Mouse (Mus musculus) CH12.LX (cell line): Measurements from ENCODE around the gene Afg1l. TPM values are rescaled to one million over a fixed set of nuclear protein-coding genes. Genes with fewer than 3 reads are reported as not detected.

Source experiments
- DNase-seq: peaks from one replicate; pipeline ENCODE4 v3.0.0-alpha.2; 2013; ENCODE audit errors: extremely low read depth
- H3K27ac ChIP-seq: 2 replicates; pipeline ENCODE4 v1.5.1; 2012; ENCODE audit warnings: low read depth, mild to moderate bottlenecking, control low read depth, moderate library complexity; ENCODE audit not compliant: insufficient read depth
- H3K27me3 ChIP-seq: replicated peaks from 2 replicates; pipeline ENCODE3; 2012; ENCODE audit warnings: inconsistent platforms
- H3K36me3 ChIP-seq, 2 experiments: replicated peaks in 1 of 2; 2 replicates each; pipeline versions ENCODE3 to v1.6.1; 2012; ENCODE audit warnings: inconsistent platforms in 1 of 2, low read length in 1 of 2, mild to moderate bottlenecking in 1 of 2, mixed read lengths in 1 of 2, moderate library complexity in 1 of 2; ENCODE audit not compliant: control insufficient read depth in 1 of 2, insufficient read depth in 1 of 2
- H3K4me1 ChIP-seq, 2 experiments: 2 replicates each; pipeline ENCODE4 v1.6.1; 2012; ENCODE audit warnings: inconsistent platforms in 1 of 2, moderate library complexity in 1 of 2; ENCODE audit not compliant: insufficient read depth in 2 of 2, control insufficient read depth in 1 of 2
- H3K4me2 ChIP-seq: 2 replicates; pipeline ENCODE4 v1.6.1; 2012; ENCODE audit warnings: low read depth, mild to moderate bottlenecking, control low read depth; ENCODE audit not compliant: poor library complexity, insufficient read depth, severe bottlenecking
- H3K4me3 ChIP-seq, 3 experiments: fragments of 150-350 bp in 1 of 3; sonication (generic) in 1 of 3; replicated peaks in 1 of 3; 2 replicates each; pipeline versions ENCODE3 to v1.5.1; 2011 to 2012; ENCODE audit warnings: low read depth in 2 of 3, low read length in 2 of 3, mild to moderate bottlenecking in 2 of 3, moderate library complexity in 2 of 3, control low read depth in 1 of 3, improper control_type of control experiment in 1 of 3, inconsistent platforms in 1 of 3, mixed read lengths in 1 of 3; ENCODE audit not compliant: poor library complexity in 1 of 3
- H3K79me2 ChIP-seq: replicated peaks from 2 replicates; pipeline ENCODE4 v1.6.1; 2012; ENCODE audit warnings: mild to moderate bottlenecking, moderate library complexity; ENCODE audit not compliant: control insufficient read depth, poor library complexity, insufficient read depth, severe bottlenecking; ENCODE audit errors: extremely low read depth
- H3K9ac ChIP-seq: 2 replicates; pipeline ENCODE4 v1.6.1; 2012; ENCODE audit warnings: low read depth, mild to moderate bottlenecking, control low read depth, moderate library complexity; ENCODE audit not compliant: insufficient read depth
- H3K9me3 ChIP-seq: replicated peaks from 2 replicates; pipeline ENCODE3; 2012; ENCODE audit warnings: low read length, inconsistent platforms, mixed read lengths
- CHD1 ChIP-seq: IDR thresholded peaks from 2 replicates; pipeline ENCODE4 v1.6.1; 2012; ENCODE audit warnings: low read depth, low read length, improper control_type of control experiment, inconsistent platforms
- EP300 ChIP-seq: IDR thresholded peaks from 2 replicates; pipeline ENCODE4 v1.6.1; 2011; ENCODE audit warnings: low read length, improper control_type of control experiment
- ETS1 ChIP-seq: conservative IDR thresholded peaks from 2 replicates; pipeline ENCODE4 v1.6.1; 2012; ENCODE audit warnings: low read depth, mild to moderate bottlenecking, inconsistent platforms, low read length, improper control_type of control experiment, moderate library complexity
- HCFC1 ChIP-seq: IDR thresholded peaks from 2 replicates; pipeline ENCODE4 v1.6.1; 2012; ENCODE audit warnings: low read depth, mild to moderate bottlenecking, inconsistent platforms, low read length, improper control_type of control experiment
- IRF4 ChIP-seq: IDR thresholded peaks from 2 replicates; pipeline ENCODE4 v1.6.1; 2014; ENCODE audit warnings: low read depth, mild to moderate bottlenecking, inconsistent platforms, low read length, improper control_type of control experiment
- JUN ChIP-seq: IDR thresholded peaks from 2 replicates; pipeline ENCODE4 v1.6.1; 2011; ENCODE audit warnings: low read depth, mild to moderate bottlenecking, low read length, improper control_type of control experiment, moderate library complexity; ENCODE audit not compliant: insufficient read depth
- JUND ChIP-seq: conservative IDR thresholded peaks from 2 replicates; pipeline ENCODE4 v1.6.1; 2011; ENCODE audit warnings: low read depth, low read length, improper control_type of control experiment
- MAFK ChIP-seq: IDR thresholded peaks from 2 replicates; pipeline ENCODE4 v1.6.1; 2011; ENCODE audit warnings: low read length, improper control_type of control experiment; ENCODE audit not compliant: insufficient replicate concordance
- MAX ChIP-seq: IDR thresholded peaks from 2 replicates; pipeline ENCODE4 v1.6.1; 2011; ENCODE audit warnings: low read length, improper control_type of control experiment
- MXI1 ChIP-seq: IDR thresholded peaks from 2 replicates; pipeline ENCODE4 v1.6.1; 2011; ENCODE audit warnings: mild to moderate bottlenecking, low read depth, low read length, improper control_type of control experiment
- MYC ChIP-seq: IDR thresholded peaks from 2 replicates; pipeline ENCODE4 v1.6.1; 2011; ENCODE audit warnings: low read depth, mild to moderate bottlenecking, improper control_type of control experiment, low read length
- NRF1 ChIP-seq: IDR thresholded peaks from 2 replicates; pipeline ENCODE4 v1.6.1; 2014; ENCODE audit warnings: low read depth, mild to moderate bottlenecking, inconsistent platforms, low read length, improper control_type of control experiment, moderate library complexity
- PAX5 ChIP-seq: IDR thresholded peaks from 2 replicates; pipeline ENCODE4 v1.6.1; 2012; ENCODE audit warnings: low read length, inconsistent platforms, mixed read lengths
- POLR2A ChIP-seq: IDR thresholded peaks from 2 replicates; pipeline ENCODE4 v1.6.1; 2011; ENCODE audit warnings: low read depth, mild to moderate bottlenecking, improper control_type of control experiment, low read length
- POLR2AphosphoS2 ChIP-seq: IDR thresholded peaks from 2 replicates; pipeline ENCODE4 v1.6.1; 2011; ENCODE audit warnings: low read depth, low read length, improper control_type of control experiment
- SMC3 ChIP-seq: IDR thresholded peaks from 2 replicates; pipeline ENCODE4 v1.6.1; 2011; ENCODE audit warnings: low read depth, low read length, improper control_type of control experiment
- TBP ChIP-seq: conservative IDR thresholded peaks from 2 replicates; pipeline ENCODE4 v1.6.1; 2011; ENCODE audit warnings: low read depth, low read length, improper control_type of control experiment
- TCF12 ChIP-seq: IDR thresholded peaks from 2 replicates; pipeline ENCODE4 v1.6.1; 2014; ENCODE audit warnings: low read depth, mild to moderate bottlenecking, inconsistent platforms, low read length, improper control_type of control experiment
- UBTF ChIP-seq: IDR thresholded peaks from 2 replicates; pipeline ENCODE4 v1.6.1; 2012; ENCODE audit warnings: low read depth, mild to moderate bottlenecking, inconsistent platforms, low read length, improper control_type of control experiment, moderate library complexity
- USF1 ChIP-seq: IDR thresholded peaks from 2 replicates; pipeline ENCODE4 v1.6.1; 2014; ENCODE audit warnings: low read depth, mild to moderate bottlenecking, inconsistent platforms, low read length, improper control_type of control experiment
- ZC3H11A ChIP-seq: IDR thresholded peaks from 2 replicates; pipeline ENCODE4 v1.6.1; 2012; ENCODE audit warnings: low read depth, mild to moderate bottlenecking, inconsistent platforms, low read length, improper control_type of control experiment
- ZNF384 ChIP-seq: IDR thresholded peaks from 2 replicates; pipeline ENCODE4 v1.6.1; 2012; ENCODE audit warnings: low read depth, low read length, improper control_type of control experiment, inconsistent platforms
- dilution Hi-C: fragments of 300-500 bp; cut with MboI; formaldehyde crosslinking; loops from 2 replicates; pipeline ENCODE4 v1.14.3; 2020; ENCODE audit warnings: low sequenced_read_pairs; ENCODE audit not compliant: extremely low pct_unique_long_range_greater_than_20kb, extremely low pct_ligation_motif_present
- in situ Hi-C: fragments of 300-500 bp; cut with MboI; formaldehyde crosslinking; loops from 3 replicates; pipeline ENCODE4 v1.14.3; 2019; ENCODE audit warnings: low sequenced_read_pairs, low pct_ligation_motif_present, low pct_unique_long_range_greater_than_20kb, mixed read lengths
- polyA plus RNA-seq: library from polyadenylated mRNA; unstranded; fragments of >175 nt; gene quantifications from 2 replicates; pipeline ENCODE4 v1.2.1, GENCODE M21; 2012; ENCODE audit warnings: low read depth; ENCODE audit not compliant: insufficient read length
- total RNA-seq, 2 experiments: library from RNA; depleted of rRNA; stranded (reverse); fragments of 300-350 nt in 1 of 2; fragments of >200 nt in 1 of 2; gene quantifications; 2 replicates each; pipeline ENCODE4 v1.2.3; 2012 to 2014

The Afg1l gene
- total and polyA plus RNA-seq, 3 experiments: 3.1 to 6.9 (median 4.5) TPM

DNA sequence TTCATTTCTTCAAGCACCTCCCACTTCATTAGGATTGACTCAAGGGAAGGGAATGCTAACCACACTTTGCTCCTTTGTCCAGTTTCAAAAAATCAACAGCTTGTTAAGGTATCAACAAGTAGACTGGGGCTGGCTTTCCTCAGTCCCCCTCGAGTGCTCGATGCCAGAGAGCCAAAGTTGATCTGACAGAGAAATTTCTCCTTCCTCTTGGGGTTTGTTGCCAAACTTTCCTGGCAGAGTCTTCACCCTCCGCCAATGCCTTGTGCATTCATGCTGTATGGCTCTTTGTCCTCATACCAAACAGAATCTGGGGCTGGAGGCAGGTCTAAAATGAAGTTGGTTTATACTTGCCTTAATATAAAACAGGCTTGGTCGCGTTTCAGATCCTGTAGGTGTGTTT is 131.2 kb downstream of the Afg1l start:
- H3K9me3 ChIP-seq: no peaks in the 10 kb centered on the region
- H3K79me2 ChIP-seq: no peaks in the 10 kb centered on the region
- no peak for DNase-seq
- peaks cover 0 to 24% of the 10 kb centered on the region in 2 experiments for H3K36me3 ChIP-seq
- H3K4me2 ChIP-seq: no peak overlapping the region
- no peaks in the 10 kb centered on the region for H3K27me3 ChIP-seq
- dilution Hi-C loops (no loop called here), in situ Hi-C loops (no loop called here)
- no peaks in the 10 kb centered on the region for H3K4me1 ChIP-seq
- no peak for TF ChIP-seq ETS1
- TF ChIP-seq TBP: no peak
- TF ChIP-seq MAX: no peak
- no peak for TF ChIP-seq HCFC1
- no peak for TF ChIP-seq MYC
- no peak for TF ChIP-seq POLR2A
- TF ChIP-seq TCF12: no peak
- no peak for TF ChIP-seq MXI1
- TF ChIP-seq JUN: no peak
- no peak for TF ChIP-seq SMC3
- no peak overlapping the region for H3K4me3 ChIP-seq
- H3K9ac ChIP-seq: no peak overlapping the region
- H3K27ac ChIP-seq: no peak overlapping the region

DNA sequence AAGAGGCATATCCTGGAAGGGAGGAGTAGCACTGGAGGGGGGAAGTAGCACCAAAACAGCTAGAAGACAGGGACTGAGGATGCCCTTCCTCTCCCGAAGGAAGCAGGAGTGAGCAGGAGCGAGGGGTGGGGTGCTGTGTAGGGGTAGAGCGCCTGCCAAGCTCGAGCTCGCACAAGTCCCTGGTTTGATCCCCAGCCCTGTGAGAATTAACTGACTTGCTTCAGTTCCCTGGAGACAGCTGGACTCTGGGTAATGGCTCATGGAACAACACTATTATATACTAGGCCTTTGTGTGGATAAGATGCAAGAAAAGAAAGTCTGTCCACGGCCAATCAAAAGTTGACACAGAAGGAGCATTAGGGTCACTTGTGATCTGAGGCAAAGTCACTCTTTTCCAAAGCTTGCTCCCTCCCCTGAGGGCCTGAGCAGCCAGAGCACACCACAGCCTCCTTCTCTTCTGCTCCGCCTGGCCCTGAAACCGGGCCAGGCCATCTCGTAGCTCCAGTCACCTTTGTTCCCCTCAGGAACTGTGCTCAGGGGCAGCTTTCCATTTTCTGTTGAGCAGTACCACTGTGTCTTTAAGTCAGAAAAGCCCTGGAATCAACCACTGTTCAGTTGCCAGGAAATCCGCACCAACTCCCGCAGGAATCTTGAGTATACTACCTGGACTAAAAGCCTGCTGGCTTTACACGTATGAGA is 132.0 kb downstream of the Afg1l start:
- dilution Hi-C loops: no loop called here

More for the DNA sequence above, 132.0 kb downstream of the Afg1l start:
- no peaks in the 10 kb centered on the region for H3K4me1 ChIP-seq
- no peak for TF ChIP-seq UBTF
- no peak for TF ChIP-seq ZNF384
- no peak for TF ChIP-seq ZC3H11A
- TF ChIP-seq POLR2AphosphoS2: no peak
- TF ChIP-seq EP300: no peak
- TF ChIP-seq SMC3: no peak
- TF ChIP-seq CHD1: no peak
- TF ChIP-seq NRF1: no peak
- TF ChIP-seq USF1: no peak
- no peak for TF ChIP-seq IRF4
- no peak for TF ChIP-seq HCFC1
- TF ChIP-seq MAFK: no peak
- TF ChIP-seq PAX5: no peak
- TF ChIP-seq JUND: no peak
- TF ChIP-seq MAX: no peak
- no peaks in the 10 kb centered on the region for H3K9me3 ChIP-seq
- H3K9ac ChIP-seq: no peak overlapping the region
- H3K4me3 ChIP-seq: no peak overlapping the region
- no peak overlapping the region for H3K27ac ChIP-seq
- in situ Hi-C loops: no loop called here
- DNase-seq: no peak
- H3K27me3 ChIP-seq: no peaks in the 10 kb centered on the region
- no peak overlapping the region for H3K4me2 ChIP-seq
- H3K36me3 ChIP-seq: peaks cover 0 to 25% of the 10 kb centered on the region in 2 experiments
- H3K79me2 ChIP-seq: no peaks in the 10 kb centered on the region
